Mouse (Mus musculus): Measurements from ENCODE around the gene Adgrg3.

The Adgrg3 gene

DNA sequence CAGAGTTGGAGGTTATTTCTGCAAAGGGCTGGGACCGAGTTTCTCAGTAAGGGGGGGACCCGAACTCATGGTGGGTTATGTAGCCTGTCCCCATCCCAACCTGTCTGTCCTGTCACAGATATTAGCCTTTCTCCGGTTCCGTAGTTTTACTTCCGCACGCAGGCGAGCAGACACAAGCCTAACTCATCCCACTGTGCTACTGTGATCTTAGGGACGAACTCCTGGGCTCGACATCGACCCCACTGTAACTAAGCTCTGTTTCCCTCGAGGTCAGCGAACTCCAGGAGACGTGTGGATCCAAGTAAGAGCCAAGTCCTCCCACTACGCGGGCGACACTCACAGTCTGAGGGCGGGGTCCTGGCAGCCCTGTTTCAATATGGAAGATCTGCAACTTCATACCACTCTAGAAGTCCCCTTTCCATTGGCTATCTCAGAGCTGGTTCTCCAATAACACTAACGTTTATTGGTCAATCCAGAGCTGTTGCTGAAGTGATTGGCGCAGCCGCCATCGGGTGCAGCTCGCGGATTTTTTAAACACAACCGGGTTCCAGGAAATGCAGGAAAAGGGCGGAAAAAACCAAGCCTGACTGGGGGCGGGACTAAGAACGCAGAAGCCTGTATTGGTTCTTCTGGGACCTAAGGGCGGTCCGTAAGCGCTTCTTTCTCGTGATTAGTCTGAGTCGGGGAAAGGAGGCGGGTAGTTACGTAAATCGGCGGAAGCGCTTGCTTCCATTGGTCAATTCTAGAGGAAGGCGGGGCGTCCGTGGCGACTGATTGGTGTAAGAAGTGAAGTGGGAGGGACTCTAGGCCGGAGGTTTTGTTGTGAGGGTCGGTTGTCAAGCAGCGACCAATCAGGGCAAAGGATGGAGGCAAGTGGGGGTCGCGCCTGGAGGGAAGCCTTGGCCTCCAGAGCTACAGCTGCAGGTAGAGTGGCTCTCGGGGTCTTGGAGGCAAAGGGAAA is 63.2 kb downstream of the Adgrg3 start, which contains the start of gene Katnb1:
Katnb1 (plus strand) TSS at position 806 of the 961 bp plus-strand sequence.
- DNase-seq (ENCODE audit: low read depth, low spot score): peak; percentile 100

DNA sequence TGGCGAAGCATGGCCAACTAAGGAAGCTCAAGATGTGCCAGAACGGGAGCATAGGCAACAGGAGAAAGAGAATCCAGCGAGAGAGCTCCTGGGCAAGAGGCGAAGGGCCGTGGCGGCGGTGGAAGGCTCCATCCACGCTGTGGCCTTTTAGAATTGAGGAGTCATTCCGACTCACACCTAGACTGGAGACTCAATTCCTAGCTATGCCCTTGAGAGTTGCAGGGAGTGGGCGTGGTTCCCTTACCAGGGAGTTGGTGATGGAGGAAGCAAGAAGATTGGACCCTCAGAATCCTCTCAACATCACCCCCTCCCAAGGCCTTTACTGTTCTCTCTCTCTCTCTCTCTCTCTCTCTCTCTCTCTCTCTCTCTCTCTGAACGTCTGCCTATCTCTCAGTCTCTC is 64.2 kb downstream of the Adgrg3 start:
- peak; percentile 48 for DNase-seq (ENCODE audit: low read depth, low spot score)

DNA sequence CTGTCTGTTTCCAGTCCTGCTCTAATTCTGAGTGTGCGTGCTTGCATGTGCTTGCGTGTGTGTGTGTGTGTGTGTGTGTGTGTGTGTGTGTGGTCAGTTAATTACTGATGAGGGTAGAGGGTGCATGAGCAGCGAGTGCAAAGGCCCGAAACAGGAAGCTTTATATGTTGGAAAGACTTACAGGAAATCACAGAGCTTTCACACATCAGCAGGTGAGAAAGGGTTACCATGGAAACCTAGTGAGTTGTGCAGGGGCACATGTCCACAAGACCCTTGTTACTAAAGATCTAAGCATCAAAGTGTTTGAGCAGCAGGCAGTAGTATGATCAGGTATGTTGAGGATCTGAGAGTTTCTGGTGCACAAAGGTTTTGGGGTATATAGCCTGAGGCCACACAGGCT is 66.8 kb downstream of the Adgrg3 start:
- no peak for DNase-seq (ENCODE audit: low read depth, low spot score)

DNA sequence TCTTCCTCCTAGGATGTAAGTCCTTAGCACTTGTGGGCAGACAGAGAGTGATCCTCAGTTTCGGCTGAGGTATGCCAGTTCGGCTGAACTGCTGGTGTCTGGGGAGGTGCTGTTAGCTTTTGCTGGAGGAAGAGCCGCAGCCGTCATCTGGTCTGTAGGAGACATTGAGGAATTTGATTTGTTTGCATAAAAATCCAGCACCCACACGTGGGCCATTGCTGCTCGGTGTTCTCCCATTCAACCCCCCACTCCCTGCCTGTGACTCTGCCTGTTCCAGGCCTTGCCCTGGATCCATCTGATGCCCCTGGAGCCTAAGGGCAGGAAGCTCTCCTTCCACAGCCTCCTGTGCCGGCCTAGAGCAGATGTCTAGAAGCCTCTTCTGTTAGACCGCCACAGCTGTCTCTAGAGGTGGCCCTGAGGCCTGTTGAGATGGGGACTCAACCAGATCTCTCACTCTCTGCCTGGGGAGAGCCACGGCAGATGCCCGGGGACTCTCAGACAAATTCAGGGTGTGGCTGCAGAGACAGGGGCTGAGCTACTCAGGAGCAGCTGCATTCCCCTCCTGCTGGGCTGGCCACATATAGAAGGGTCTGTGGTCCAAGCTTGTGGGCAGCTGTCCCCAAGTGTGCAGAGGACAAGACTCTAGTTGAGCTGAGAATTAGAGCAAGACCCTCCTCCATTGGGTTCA is 67.4 kb downstream of the Adgrg3 start:
- DNase-seq (ENCODE audit: low read depth, low spot score): peak; percentile 61

DNA sequence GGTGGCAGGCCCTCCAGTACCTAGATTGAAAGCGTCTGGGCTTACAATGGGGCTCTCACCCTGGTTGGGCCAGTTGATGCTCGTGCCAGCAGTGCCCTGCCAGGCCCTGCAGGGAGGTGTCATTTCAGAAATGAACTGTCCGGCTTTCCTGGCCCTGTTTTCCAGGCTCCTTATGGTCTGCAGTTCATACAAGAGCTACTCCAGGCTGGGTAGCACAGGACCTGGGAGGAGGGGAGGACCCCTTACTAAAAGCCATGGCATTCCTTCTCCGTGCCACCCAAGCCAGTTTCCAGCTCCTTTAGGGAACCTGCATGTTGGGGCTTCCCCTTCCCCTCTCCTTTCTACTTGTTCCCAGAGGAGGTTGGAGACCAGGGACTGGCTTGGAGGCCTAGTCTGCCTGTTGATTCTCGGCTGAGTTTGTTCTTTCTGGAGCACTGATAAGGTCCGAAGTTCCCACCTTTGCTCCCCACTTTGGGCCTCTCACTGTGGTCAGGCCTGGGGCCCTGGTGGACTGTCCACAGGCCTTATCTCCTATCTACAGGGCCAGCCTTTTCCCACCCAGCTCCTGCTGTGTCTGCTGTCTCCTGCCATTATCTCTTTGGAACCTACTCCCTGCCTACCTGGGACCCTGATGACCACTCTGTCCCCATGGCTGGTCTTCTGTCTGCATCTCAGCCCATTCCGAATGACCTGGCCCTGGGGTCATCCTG is 68.1 kb downstream of the Adgrg3 start:
- DNase-seq (ENCODE audit: low read depth, low spot score): no peak

DNA sequence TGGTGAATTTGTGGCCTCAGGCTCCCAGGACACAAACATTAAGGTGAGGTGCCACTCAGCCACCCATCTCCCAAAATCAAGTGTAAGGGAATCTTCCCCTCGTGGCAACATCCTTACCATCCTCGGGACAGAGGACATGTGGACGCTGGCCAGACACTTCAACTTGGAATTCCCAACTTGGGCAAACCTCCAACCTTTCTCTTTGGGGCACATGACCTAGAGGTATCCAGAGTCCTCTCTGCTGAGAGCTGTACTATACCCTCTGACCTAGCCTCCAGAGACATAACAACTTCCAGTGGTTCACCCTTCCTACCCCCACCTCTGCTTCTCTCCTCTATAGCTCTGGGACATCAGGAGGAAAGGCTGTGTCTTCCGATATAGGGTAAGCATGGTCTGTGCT is 76.1 kb downstream of the Adgrg3 start:
- DNase-seq (ENCODE audit: low read depth, low spot score): no peak
